Mouse (Mus musculus) spleen, adult 2 months (tissue): Measurements from ENCODE around the gene Ndufa8. TPM values are rescaled to one million over a fixed set of nuclear protein-coding genes. Genes with fewer than 3 reads are reported as not detected.

ENCODE experiments used
- DNase-seq, 2 experiments: peaks; one replicate each; pipeline versions ENCODE4 v3.0.0 to v3.0.0-alpha.2; 2012 to 2021; ENCODE audit warnings: low spot score in 2 of 2, low read depth in 1 of 2
- H3K27ac ChIP-seq: fragments of 200-500 bp; 2 replicates; pipeline ENCODE4 v1.5.1; 2012; ENCODE audit warnings: low read length, inconsistent platforms; ENCODE audit not compliant: insufficient read depth
- H3K27me3 ChIP-seq: fragments of 200-500 bp; 2 replicates; pipeline ENCODE4 v1.6.1; 2012; ENCODE audit warnings: mild to moderate bottlenecking, moderate library complexity, low read length, inconsistent platforms; ENCODE audit not compliant: control insufficient read depth, insufficient read depth
- H3K36me3 ChIP-seq: fragments of 200-500 bp; 2 replicates; pipeline ENCODE4 v1.6.1; 2012; ENCODE audit warnings: mild to moderate bottlenecking, low read length, inconsistent platforms; ENCODE audit not compliant: control insufficient read depth, insufficient read depth
- H3K4me1 ChIP-seq: fragments of 200-500 bp; 2 replicates; pipeline ENCODE4 v1.6.1; 2011; ENCODE audit warnings: inconsistent platforms; ENCODE audit not compliant: control insufficient read depth, insufficient read depth, insufficient read length
- H3K4me3 ChIP-seq: fragments of 200-500 bp; 2 replicates; pipeline ENCODE4 v1.5.1; 2011; ENCODE audit warnings: mild to moderate bottlenecking, inconsistent platforms; ENCODE audit not compliant: insufficient read depth, insufficient read length; ENCODE audit errors: extremely low read depth
- CTCF ChIP-seq: fragments of 200-500 bp; IDR thresholded peaks from 2 replicates; pipeline ENCODE4 v1.5.1; 2011; ENCODE audit warnings: mild to moderate bottlenecking, inconsistent platforms; ENCODE audit not compliant: insufficient read depth, insufficient read length, insufficient replicate concordance; ENCODE audit errors: extremely low read depth
- POLR2A ChIP-seq: fragments of 200-500 bp; IDR thresholded peaks from 2 replicates; pipeline ENCODE4 v1.6.1; 2011; ENCODE audit warnings: low read depth, low read length, inconsistent platforms
- WGBS: fragments of 180-500 bp; shearing (Covaris S2); methylation state at CpG from one replicate; pipeline ENCODE4 v1.1.7; 2018; 5-methylcytosine and 5-hydroxymethylcytosine counted together
- polyA plus RNA-seq: library from polyadenylated mRNA; depleted of rRNA; stranded (reverse); fragments of >200 nt; gene quantifications from 2 replicates; pipeline ENCODE4 v1.2.3, GENCODE M21; 2012

Ndufa8 gene
- polyA plus RNA-seq, 1 experiment: 28.5 TPM

GRCm38 (mm10) chr2:36090853-36091741 is 41.9 kb upstream of the Ndufa8 start:
- peak in 1 of 2 experiments; percentile 25 for DNase-seq
- peaks cover 5% of the 10 kb centered on the region for H3K4me1 ChIP-seq
- peaks cover 19% of the 10 kb centered on the region for H3K27me3 ChIP-seq
- no peaks in the 10 kb centered on the region for H3K36me3 ChIP-seq
- no peak overlapping the region for H3K27ac ChIP-seq
- TF ChIP-seq POLR2A (no peak), CTCF (no peak)
- peak overlapping the region; percentile 40; the same call in 1 of the 2 replicates for H3K4me3 ChIP-seq
- WGBS: 5% methylated on average over 69 of the region's 70 CpGs

DNA sequence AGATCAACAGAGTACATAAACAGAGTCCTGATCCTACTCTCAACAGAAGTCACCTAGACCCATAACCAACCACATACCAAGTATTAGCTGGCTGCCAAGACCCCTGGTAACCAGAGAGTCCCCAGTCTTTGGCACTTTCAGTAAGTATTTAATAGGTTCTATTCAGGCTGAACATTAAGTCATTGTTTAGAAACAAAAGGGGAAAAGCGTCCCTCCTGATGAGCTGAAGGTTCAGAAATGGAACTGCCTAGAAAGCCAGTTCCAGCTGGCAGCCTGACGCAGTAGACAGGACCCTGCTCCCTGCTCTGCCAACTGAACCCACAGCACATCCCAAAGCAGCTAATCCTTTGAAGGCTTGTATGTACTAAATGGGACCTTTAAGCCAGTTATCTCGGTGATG is 40.0 kb upstream of the Ndufa8 start:
- no peak overlapping the region for H3K27ac ChIP-seq
- WGBS: 56% methylated on average over 3 of the region's 3 CpGs
- DNase-seq: no peak
- no peak overlapping the region for H3K4me3 ChIP-seq
- H3K36me3 ChIP-seq: no peaks in the 10 kb centered on the region
- TF ChIP-seq CTCF (no peak), POLR2A (no peak)
- H3K27me3 ChIP-seq: peaks cover 17% of the 10 kb centered on the region
- H3K4me1 ChIP-seq: peaks cover 5% of the 10 kb centered on the region

DNA sequence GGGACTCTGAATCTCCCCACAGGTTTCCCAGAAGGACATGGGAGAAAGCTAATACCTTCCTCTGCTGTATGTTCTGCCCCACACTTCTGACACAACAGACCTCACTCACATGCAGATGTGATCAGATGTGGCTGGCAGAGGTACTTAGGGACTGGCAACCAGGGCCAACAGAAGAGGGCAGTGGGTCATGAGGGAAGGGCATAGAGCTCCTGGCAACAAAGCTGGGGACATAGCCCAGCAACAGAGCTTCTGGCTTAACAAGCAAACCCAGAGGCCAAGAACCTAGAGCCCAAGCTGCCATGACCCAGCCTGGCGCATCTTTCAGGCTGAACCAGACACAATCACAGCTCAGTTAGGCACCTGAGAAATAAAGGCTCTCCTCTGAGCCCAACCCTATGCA is 35.8 kb upstream of the Ndufa8 start:
- Histone ChIP-seq H3K27ac (no peak overlapping the region), H3K4me3 (no peak overlapping the region), H3K36me3 (no peaks in the 10 kb centered on the region), H3K27me3 (peaks cover 3% of the 10 kb centered on the region; the same call in 1 of the 2 replicates), H3K4me1 (no peaks in the 10 kb centered on the region)
- WGBS: 96% methylated on average over 1 of the region's 1 CpGs
- DNase-seq: no peak
- TF ChIP-seq CTCF (no peak), POLR2A (no peak)

DNA sequence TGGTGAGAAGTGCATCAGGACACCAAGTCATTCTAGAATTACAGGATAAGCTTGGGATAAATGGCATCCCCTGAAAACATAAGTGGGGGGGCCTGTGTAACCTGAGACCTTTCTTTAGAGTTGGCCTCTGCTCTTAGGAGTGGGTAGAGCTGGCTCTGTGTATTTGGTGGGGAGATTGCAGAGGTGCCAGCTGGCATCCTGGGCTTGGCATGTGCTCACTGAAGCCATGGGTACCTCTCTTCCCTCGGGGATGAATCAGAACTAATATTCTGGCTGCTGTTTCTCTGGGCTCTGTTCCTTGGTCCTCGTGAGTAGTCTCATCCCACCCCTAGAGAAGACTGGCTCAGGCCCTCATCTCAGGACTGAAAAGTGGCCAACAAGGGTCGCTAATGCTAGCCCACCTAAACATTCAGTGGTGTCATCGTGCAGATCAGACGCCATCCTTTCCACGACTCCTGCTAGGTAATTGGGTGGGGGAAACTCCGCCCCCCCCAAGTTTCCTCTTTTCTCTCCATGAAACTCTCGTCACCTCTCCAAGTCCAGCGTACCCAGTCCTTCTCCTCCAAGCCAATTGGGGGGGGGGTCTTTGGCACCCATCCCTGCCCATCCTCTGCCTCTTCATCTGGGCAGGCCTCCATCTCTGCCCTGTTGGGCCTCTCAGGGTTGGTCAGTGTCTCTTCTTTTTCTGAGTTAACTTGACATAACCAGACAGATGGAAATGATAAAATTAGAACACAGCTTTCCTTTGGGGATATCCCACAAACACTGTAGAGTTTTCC is 33.8 kb upstream of the Ndufa8 start:
- Histone ChIP-seq H3K36me3 (no peaks in the 10 kb centered on the region), H3K4me1 (no peaks in the 10 kb centered on the region), H3K27me3 (no peaks in the 10 kb centered on the region; the same call in 1 of the 2 replicates), H3K27ac (no peak overlapping the region), H3K4me3 (no peak overlapping the region)
- 81% methylated on average over 9 of the region's 9 CpGs for WGBS
- TF ChIP-seq POLR2A (no peak), CTCF (no peak)
- no peak for DNase-seq

DNA sequence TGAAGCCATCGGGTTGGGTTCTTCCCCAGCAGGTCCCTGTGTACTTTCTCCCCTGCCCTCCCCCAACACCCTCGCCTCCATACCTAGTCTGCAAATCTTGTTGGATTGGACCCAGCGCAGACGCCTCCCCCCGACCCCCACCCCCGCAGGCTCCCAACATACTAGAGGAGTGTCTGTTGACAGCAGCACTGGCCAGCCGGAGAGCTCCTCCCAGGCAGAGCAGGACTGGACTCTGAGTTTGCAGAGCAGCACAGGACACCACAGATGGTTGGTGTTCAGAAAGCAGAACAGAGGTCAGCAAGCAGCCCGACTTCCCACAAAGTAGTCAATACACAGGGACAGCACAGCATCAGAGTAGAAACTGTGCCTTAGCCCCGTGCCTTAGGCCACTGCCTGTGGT is 32.2 kb upstream of the Ndufa8 start:
- no peak for TF ChIP-seq POLR2A
- no peak for TF ChIP-seq CTCF
- DNase-seq: no peak
- Histone ChIP-seq H3K4me1 (no peaks in the 10 kb centered on the region), H3K36me3 (no peaks in the 10 kb centered on the region), H3K4me3 (no peak overlapping the region), H3K27ac (no peak overlapping the region), H3K27me3 (no peaks in the 10 kb centered on the region; the same call in 1 of the 2 replicates)
- 63% methylated on average over 9 of the region's 9 CpGs for WGBS

GRCm38 (mm10) chr2:36077160-36077761 is 28.1 kb upstream of the Ndufa8 start:
- H3K4me1 ChIP-seq: no peaks in the 10 kb centered on the region
- no peaks in the 10 kb centered on the region for H3K36me3 ChIP-seq
- TF ChIP-seq CTCF (no peak), POLR2A (no peak)
- no peak for DNase-seq
- no peaks in the 10 kb centered on the region for H3K27me3 ChIP-seq
- H3K4me3 ChIP-seq: no peak overlapping the region
- WGBS: 62% methylated on average over 11 of the region's 11 CpGs
- no peak overlapping the region for H3K27ac ChIP-seq
